Mouse (Mus musculus) cerebellum, adult (tissue): ENCODE results near the gene Atp5g3.
"Not testable (repeated sequence)": the region's sequence is repeated elsewhere in the genome, so short reads cannot be mapped to it uniquely, and the experiment has no call there.

ENCODE experiments used
- ATAC-seq: cut with Nextera tagmentation; 2 replicates; pipeline ENCODE4 v1.9.2; 2017; ENCODE audit warnings: mild to moderate bottlenecking, moderate library complexity, mixed read lengths; ENCODE audit not compliant: insufficient number of reproducible peaks, low FRiP score, low TSS enrichment

Gene Atp5g3

GRCm38 (mm10) chr2:73900364-73900763 is 10.8 kb downstream of the Atp5g3 start:
- no peak for ATAC-seq

GRCm38 (mm10) chr2:73896919-73897318 is 14.2 kb downstream of the Atp5g3 start:
- not testable (repeated sequence) for ATAC-seq

GRCm38 (mm10) chr2:73893473-73894270 is 17.5 kb downstream of the Atp5g3 start:
- no peak for ATAC-seq

- peak; percentile 93 for ATAC-seq
Measured at GRCm38 (mm10) chr2:73892464-73893296, 18.4 kb downstream of the Atp5g3 start, which contains the start of gene Atf2. Gene Atf2 (minus strand): TSS chr2:73892639.

GRCm38 (mm10) chr2:73891701-73892463 is 19.2 kb downstream of the Atp5g3 start:
- ATAC-seq: peak; percentile 22

- no peak for ATAC-seq
Measured at GRCm38 (mm10) chr2:73885997-73886396, 25.1 kb downstream of the Atp5g3 start.

- ATAC-seq: no peak
Measured at GRCm38 (mm10) chr2:73877891-73878290, 33.2 kb downstream of the Atp5g3 start.

- no peak for ATAC-seq
Measured at GRCm38 (mm10) chr2:73867764-73868487, 43.2 kb downstream of the Atp5g3 start.

- no peak for ATAC-seq
Measured at GRCm38 (mm10) chr2:73860046-73860624, 51.0 kb downstream of the Atp5g3 start.
